Mouse (Mus musculus): ENCODE measurements at regions not wholly inside any gene's neighbourhood (a gene's known extent, or its start where the extent isn't known, plus 50 kb on each side); places are given as distances from the start of the nearest gene placed in this dataset.

- TF ChIP-seq POLR2A (IDR thresholded peaks at IDR 0.05; ENCODE audit: borderline replicate concordance, insufficient read depth, low read length) (no peak), CTCF (IDR thresholded peaks at IDR 0.05; ENCODE audit: borderline replicate concordance, insufficient read depth, low read depth, low read length) (no peak)
Observed at GRCm38 (mm10) chr8:86307339-86307738, 273.1 kb downstream of the Abcc12 start.

All from cerebellum, adult 2 months (tissue).